Mouse (Mus musculus) erythroblast, embryonic 14.5 days (primary cell): ENCODE data around the gene Tbx2.

Experiments
- GATA1 ChIP-seq: IDR thresholded peaks from 2 replicates; pipeline ENCODE4 v1.6.1; 2012; ENCODE audit warnings: low read length, inconsistent platforms, mixed read lengths
- TAL1 ChIP-seq: IDR thresholded peaks from 3 replicates; pipeline ENCODE4 v1.6.1; 2012; ENCODE audit warnings: low read length, inconsistent platforms, mixed read lengths

GRCm38 (mm10) chr11:85887801-85888450, 55.6 kb downstream of the Tbx2 start:
- TF ChIP-seq GATA1 (no peak), TAL1 (no peak)
